Mouse (Mus musculus): ENCODE results near the gene Rgs3. TPM values are rescaled to one million over a fixed set of nuclear protein-coding genes. Genes with fewer than 3 reads are reported as not detected.

The Rgs3 gene
- polyA plus RNA-seq, 1 experiment from 2014 or later: 29.4 TPM

GRCm38 (mm10) chr4:62612601-62613501, 53.2 kb downstream of the Rgs3 start:
- 63% methylated on average over 22 of the region's 22 CpGs for WGBS
- H3K27me3 ChIP-seq (ENCODE audit: low read depth, poor library complexity, severe bottlenecking): no peaks in the 10 kb centered on the region
- no peaks in the 10 kb centered on the region for H3K36me3 ChIP-seq
- peaks cover 30% of the 10 kb centered on the region for H3K4me1 ChIP-seq
- peak overlapping the region; percentile 38; the same call in 1 of the 2 replicates for H3K27ac ChIP-seq (replicated peaks)
- H3K9me3 ChIP-seq (replicated peaks): no peaks in the 10 kb centered on the region
- no peak for DNase-seq (ENCODE audit: low spot score)
- H3K4me3 ChIP-seq: no peak overlapping the region

GRCm38 (mm10) chr4:62613646-62614365, 54.2 kb downstream of the Rgs3 start:
- H3K27me3 ChIP-seq (ENCODE audit: low read depth, poor library complexity, severe bottlenecking): no peaks in the 10 kb centered on the region
- no peaks in the 10 kb centered on the region for H3K9me3 ChIP-seq (replicated peaks)
- H3K4me1 ChIP-seq: peaks cover 33% of the 10 kb centered on the region
- WGBS: 85% methylated on average over 13 of the region's 13 CpGs
- no peaks in the 10 kb centered on the region for H3K36me3 ChIP-seq
- H3K4me3 ChIP-seq: no peak overlapping the region
- no peak for DNase-seq (ENCODE audit: low spot score)
- peak overlapping the region; percentile 10; the same call in 1 of the 2 replicates for H3K27ac ChIP-seq (replicated peaks)

GRCm38 (mm10) chr4:62617856-62618440, 58.3 kb downstream of the Rgs3 start:
- H3K27ac ChIP-seq (replicated peaks): peak overlapping the region; percentile 91
- no peak for DNase-seq (ENCODE audit: low spot score)

GRCm38 (mm10) chr4:62619232-62619964, 59.8 kb downstream of the Rgs3 start:
- H3K27me3 ChIP-seq (ENCODE audit: low read depth, poor library complexity, severe bottlenecking): no peaks in the 10 kb centered on the region
- H3K4me3 ChIP-seq: peak overlapping the region; percentile 37
- H3K27ac ChIP-seq (replicated peaks): peak overlapping the region; percentile 91
- peak; percentile 63 for DNase-seq (ENCODE audit: low spot score)
- no peaks in the 10 kb centered on the region for H3K9me3 ChIP-seq (replicated peaks)
- WGBS: 32% methylated on average over 16 of the region's 16 CpGs
- no peaks in the 10 kb centered on the region for H3K36me3 ChIP-seq
- peaks cover 39% of the 10 kb centered on the region for H3K4me1 ChIP-seq

More at GRCm38 (mm10) chr4:62617856-62618440, 58.3 kb downstream of the Rgs3 start:
- H3K9me3 ChIP-seq (replicated peaks): no peaks in the 10 kb centered on the region
- H3K4me3 ChIP-seq: no peak overlapping the region
- no peaks in the 10 kb centered on the region for H3K27me3 ChIP-seq (ENCODE audit: low read depth, poor library complexity, severe bottlenecking)
- H3K36me3 ChIP-seq: no peaks in the 10 kb centered on the region
- 84% methylated on average over 9 of the region's 9 CpGs for WGBS
- H3K4me1 ChIP-seq: peaks cover 46% of the 10 kb centered on the region

GRCm38 (mm10) chr4:62619965-62620244, 60.3 kb downstream of the Rgs3 start:
- H3K4me1 ChIP-seq: peaks cover 44% of the 10 kb centered on the region
- WGBS: 87% methylated on average over 3 of the region's 3 CpGs

GRCm38 (mm10) chr4:62621151-62621550, 61.5 kb downstream of the Rgs3 start:
- 91% methylated on average over 9 of the region's 9 CpGs for WGBS
- Histone ChIP-seq H3K36me3 (peaks cover 7% of the 10 kb centered on the region), H3K27ac (replicated peaks) (peak overlapping the region; percentile 72), H3K27me3 (ENCODE audit: low read depth, poor library complexity, severe bottlenecking) (no peaks in the 10 kb centered on the region), H3K9me3 (replicated peaks) (no peaks in the 10 kb centered on the region), H3K4me1 (peaks cover 54% of the 10 kb centered on the region), H3K4me3 (no peak overlapping the region)
- no peak for DNase-seq (ENCODE audit: low spot score)

More at GRCm38 (mm10) chr4:62619965-62620244, 60.3 kb downstream of the Rgs3 start:
- H3K27ac ChIP-seq (replicated peaks): peak overlapping the region; percentile 91
- H3K27me3 ChIP-seq (ENCODE audit: low read depth, poor library complexity, severe bottlenecking): no peaks in the 10 kb centered on the region
- H3K4me3 ChIP-seq: peak overlapping the region; percentile 37
- no peaks in the 10 kb centered on the region for H3K36me3 ChIP-seq
- DNase-seq (ENCODE audit: low spot score): no peak
- no peaks in the 10 kb centered on the region for H3K9me3 ChIP-seq (replicated peaks)

GRCm38 (mm10) chr4:62621880-62622675, 62.4 kb downstream of the Rgs3 start:
- no peak for DNase-seq (ENCODE audit: low spot score)
- no peaks in the 10 kb centered on the region for H3K27me3 ChIP-seq (ENCODE audit: low read depth, poor library complexity, severe bottlenecking)
- peaks cover 16% of the 10 kb centered on the region for H3K36me3 ChIP-seq
- H3K27ac ChIP-seq (replicated peaks): peak overlapping the region; percentile 72
- H3K4me1 ChIP-seq: peaks cover 54% of the 10 kb centered on the region
- no peaks in the 10 kb centered on the region for H3K9me3 ChIP-seq (replicated peaks)
- WGBS: 75% methylated on average over 14 of the region's 14 CpGs
- no peak overlapping the region for H3K4me3 ChIP-seq

- Histone ChIP-seq H3K36me3 (peaks cover 17% of the 10 kb centered on the region), H3K4me3 (no peak overlapping the region), H3K27ac (replicated peaks) (0 out of 2 replicates have a peak overlapping the region, but pooled peaks have one; percentile 10), H3K9me3 (replicated peaks) (no peaks in the 10 kb centered on the region), H3K4me1 (peaks cover 57% of the 10 kb centered on the region), H3K27me3 (ENCODE audit: low read depth, poor library complexity, severe bottlenecking) (no peaks in the 10 kb centered on the region)
- no peak for DNase-seq (ENCODE audit: low spot score)
- 89% methylated on average over 13 of the region's 13 CpGs for WGBS
Observed at GRCm38 (mm10) chr4:62623251-62624015, 63.8 kb downstream of the Rgs3 start.

- H3K4me3 ChIP-seq: no peak overlapping the region
- peak; percentile 44 for DNase-seq (ENCODE audit: low spot score)
- WGBS: 36% methylated on average over 15 of the region's 15 CpGs
- no peaks in the 10 kb centered on the region for H3K9me3 ChIP-seq (replicated peaks)
- peaks cover 52% of the 10 kb centered on the region for H3K4me1 ChIP-seq
- no peaks in the 10 kb centered on the region for H3K27me3 ChIP-seq (ENCODE audit: low read depth, poor library complexity, severe bottlenecking)
- H3K36me3 ChIP-seq: peaks cover 17% of the 10 kb centered on the region
- peak overlapping the region; percentile 81 for H3K27ac ChIP-seq (replicated peaks)
Observed at GRCm38 (mm10) chr4:62624679-62625450, 65.2 kb downstream of the Rgs3 start.

- peaks cover 17% of the 10 kb centered on the region for H3K36me3 ChIP-seq
- H3K4me1 ChIP-seq: peaks cover 52% of the 10 kb centered on the region
- 74% methylated on average over 19 of the region's 19 CpGs for WGBS
- H3K4me3 ChIP-seq: no peak overlapping the region
- H3K9me3 ChIP-seq (replicated peaks): no peaks in the 10 kb centered on the region
- no peak for DNase-seq (ENCODE audit: low spot score)
- peak overlapping the region; percentile 81 for H3K27ac ChIP-seq (replicated peaks)
- no peaks in the 10 kb centered on the region for H3K27me3 ChIP-seq (ENCODE audit: low read depth, poor library complexity, severe bottlenecking)
Observed at GRCm38 (mm10) chr4:62625451-62626061, 65.9 kb downstream of the Rgs3 start.

Measured in midbrain, embryonic 10.5 days (tissue).